Mouse (Mus musculus): ENCODE results near the gene Adamtsl3.

Adamtsl3 gene

DNA sequence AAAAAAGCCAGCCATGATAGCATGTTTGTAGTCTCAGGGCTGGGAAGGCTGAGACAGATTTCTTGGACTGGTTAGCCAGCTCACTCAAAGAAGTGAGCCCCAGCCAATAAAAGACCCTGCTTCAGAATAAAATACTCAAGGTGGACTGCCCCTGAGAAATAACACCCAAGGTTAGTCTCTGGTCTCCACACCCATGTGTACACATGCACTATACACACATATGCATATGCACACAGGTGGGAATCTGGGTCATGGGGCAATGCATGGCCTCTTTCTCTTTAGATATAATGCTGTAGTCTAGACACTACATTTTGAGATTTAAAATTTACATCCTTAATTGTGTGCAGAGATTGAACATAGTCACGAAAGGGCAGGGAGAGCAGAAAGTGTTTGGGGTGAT lies 88.8 kb downstream of the Adamtsl3 start:
- DNase-seq, result no peak

DNA sequence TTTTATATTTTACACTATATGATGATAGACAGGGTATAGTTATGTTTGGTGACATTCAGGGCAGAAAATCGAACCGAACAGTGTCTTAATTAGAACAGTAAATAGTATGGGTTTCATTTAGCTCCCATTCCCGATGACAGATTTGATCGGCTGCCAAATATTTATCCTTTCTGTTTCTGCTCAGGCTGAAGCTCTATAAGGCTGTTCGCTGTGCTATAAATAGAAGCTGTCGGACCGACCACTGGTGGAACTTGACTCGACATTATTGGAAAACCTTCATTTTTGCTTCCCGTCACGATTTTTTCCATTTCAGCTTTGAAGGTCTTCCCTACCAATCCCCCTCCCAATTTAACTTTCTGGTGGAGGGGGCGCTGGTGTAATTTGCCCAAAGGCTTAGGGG lies 89.9 kb downstream of the Adamtsl3 start:
- no peak for DNase-seq

DNA sequence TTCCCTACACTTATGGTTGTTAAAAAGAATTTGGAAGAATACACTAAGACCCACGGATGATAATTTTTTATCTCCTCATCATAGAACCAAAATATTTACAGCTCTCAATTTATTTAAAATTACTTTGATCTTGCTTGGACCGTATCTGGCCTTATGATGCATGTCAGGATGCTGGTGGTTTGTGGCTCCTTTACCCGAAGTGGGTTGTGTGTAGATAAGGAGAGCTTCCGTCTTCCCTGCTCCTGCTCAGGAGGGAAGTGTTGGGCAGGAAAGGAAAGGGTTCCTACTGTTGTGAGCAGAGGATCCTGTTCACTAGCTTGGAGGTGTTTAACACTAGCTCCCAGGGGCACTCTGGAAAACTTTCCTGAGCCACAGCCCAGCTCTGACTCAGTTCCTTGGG lies 94.0 kb downstream of the Adamtsl3 start:
- no peak for DNase-seq

DNA sequence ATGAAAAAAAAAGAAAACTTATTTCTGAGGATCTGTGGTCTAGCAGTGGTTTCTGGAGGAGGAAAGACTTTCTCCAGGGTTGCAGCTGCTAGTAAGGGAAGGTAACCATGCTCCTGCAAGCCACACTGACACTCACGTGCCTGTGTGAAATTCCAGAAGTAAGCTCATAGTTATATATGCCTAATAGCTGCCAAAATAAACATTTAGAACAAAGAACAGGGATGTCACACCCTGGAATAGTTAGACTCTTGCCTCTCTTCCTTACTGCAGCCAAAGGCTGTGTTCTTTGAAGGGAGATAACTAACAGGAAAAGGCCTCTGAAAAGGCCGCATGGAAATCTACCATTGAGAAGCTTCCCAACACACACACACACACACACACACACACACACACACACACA lies 96.1 kb downstream of the Adamtsl3 start:
- no peak for DNase-seq

DNA sequence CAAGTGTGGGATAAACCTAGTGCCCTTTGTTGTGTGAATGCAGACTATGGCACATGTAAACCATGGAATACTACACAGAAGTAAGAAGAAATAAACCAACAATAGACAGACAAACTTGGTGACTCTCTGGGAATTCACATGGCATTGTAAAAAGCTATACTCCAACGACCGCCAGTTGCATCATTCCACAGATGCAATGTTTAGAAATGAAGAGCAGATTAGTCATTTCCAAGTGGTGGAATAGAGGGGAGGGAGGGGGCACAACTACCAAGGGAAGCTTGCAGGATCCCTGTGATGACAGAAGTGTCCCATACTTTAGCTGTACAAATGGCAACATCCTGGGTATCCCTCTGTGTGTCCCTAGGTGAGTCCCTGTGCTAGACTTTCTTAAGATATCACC lies 97.7 kb downstream of the Adamtsl3 start:
- no peak for DNase-seq

DNA sequence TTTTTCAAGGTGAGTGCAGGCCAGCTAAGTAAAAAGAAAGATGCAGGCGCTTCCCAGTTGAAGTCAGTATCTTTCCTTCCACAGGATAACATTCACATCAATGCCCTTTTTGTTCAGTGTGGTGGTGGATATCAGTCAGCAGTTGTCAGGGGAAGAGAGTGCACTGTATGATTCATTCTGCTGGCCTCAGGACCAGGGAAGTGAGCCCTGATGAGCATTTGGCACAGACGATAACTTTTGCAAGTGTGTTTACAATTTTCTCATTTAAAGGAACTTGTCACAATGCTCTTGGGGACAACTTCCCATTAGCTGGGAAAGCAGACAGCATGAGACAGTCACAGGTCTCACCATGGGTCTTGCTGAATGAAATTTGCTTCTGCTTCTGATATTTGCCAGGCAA lies 122.9 kb downstream of the Adamtsl3 start:
- no peak for DNase-seq

DNA sequence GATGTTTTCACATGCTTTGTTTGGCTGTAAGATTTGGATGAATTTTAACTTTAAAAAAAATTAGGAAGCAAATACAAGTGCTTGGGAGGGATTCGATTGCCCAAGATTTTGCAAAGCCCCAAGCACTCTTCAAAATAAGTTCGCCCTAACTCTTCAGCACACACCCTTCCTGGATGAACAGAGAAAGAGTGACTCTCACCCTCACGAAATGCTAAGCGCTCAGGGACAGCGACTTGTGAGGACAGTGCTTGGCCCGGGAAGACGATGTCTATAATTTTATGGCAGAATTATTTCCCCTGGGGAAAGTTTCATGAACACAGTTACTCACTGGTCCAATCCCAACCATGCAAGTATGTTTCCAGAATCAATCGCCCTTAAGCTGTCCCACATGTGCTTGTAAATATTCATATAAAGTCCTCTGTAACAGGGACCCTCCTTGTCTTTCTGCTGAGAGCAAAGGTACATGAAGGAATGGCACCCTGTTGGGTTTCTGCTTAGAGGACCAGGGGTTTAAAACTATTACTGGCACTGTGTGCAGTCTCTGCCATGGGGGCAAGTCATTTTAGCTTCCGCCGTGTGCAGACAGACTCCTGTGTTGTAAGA lies 127.5 kb downstream of the Adamtsl3 start:
- no peak for DNase-seq

DNA sequence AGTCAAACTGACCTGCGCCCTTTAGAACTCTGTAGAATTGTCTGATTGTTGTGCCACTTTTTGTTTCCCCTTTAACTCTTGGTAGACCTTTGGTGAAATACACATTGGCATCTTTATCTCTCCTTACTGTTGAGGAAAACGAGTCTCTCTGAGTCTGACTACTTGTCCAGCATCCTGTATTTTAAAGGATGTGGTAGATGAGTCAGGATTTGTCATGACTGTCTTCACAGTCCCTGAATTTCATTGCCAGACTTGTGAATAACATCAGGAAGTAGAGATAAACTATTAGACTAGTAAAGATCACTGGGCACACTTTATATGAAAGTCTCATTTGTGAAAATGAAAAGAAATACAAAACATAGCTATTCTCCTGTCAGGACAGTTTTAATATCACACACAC lies 128.9 kb downstream of the Adamtsl3 start:
- DNase-seq, result no peak

DNA sequence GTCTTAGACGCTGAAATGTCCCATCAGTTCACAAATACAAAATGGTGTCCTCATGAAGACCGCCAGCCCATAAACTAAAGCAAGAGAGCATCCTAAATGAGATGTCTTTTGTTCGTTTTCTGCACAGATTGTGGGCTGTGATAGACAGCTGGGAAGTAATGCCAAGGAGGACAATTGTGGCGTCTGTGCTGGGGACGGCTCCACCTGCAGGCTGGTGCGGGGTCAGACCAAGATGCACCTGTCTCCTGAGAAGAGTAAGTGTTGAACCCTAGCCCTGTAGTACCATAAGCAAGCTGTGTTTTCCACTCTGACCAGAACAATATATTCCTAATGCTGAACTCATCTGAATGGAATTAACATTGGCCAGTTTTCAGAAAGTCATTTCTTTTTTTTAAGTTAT lies 129.9 kb downstream of the Adamtsl3 start:
- DNase-seq, result no peak

DNA sequence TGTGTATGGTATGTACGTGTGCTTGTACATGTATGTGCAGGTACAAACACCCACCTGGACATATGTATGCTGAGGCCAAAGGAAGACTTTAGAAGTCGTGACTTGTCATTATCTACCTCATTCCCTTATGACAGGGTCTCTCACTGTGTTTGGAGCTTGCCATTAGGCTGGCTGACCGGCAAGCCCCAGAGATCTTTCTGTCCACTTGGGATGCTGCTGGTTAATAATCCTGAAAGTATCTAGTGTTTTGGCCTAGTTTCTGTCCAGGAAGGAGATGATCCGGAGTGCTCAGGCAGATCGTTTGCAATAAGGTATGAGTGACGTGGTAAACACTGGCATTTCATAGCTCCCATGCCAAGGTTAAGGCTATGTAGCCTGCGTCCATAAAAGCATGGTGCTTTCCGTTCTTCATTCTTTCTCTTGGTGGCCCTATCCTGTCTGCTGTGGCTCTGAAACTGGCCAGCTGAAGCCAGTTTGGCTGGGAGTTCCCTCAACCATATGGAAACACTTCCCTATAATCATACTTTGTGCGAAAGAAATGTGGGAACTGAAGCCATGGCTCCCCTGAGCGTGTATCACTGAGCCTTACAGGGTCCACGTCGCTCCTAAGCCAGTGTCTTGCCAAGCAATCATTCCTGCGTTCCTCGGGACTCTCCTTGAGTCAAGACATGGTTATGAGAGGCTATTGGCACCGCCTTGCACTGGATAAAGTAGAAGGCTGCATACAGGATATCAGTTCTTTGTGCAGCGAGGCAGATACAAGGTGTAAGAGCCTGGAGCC lies 141.1 kb downstream of the Adamtsl3 start:
- no peak for DNase-seq

DNA sequence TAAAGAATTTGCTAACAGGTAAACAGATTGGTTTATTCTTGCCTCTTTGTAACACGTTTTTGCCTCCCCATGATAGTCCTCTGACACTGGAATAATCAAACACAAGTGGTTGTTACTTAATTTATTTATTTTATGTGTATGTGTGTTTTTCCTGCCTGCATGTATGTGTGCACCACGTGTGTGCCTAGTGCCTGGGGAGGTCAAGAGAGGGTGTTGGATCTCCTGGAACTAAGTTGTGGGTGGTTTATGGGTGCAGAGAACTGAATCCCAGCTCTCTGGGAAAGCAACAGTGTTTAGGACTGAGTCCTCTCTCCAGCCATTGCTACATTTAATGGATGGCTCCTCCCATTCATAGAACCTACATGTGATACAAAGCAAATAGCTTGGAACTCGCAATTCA lies 143.0 kb downstream of the Adamtsl3 start:
- DNase-seq, result no peak

DNA sequence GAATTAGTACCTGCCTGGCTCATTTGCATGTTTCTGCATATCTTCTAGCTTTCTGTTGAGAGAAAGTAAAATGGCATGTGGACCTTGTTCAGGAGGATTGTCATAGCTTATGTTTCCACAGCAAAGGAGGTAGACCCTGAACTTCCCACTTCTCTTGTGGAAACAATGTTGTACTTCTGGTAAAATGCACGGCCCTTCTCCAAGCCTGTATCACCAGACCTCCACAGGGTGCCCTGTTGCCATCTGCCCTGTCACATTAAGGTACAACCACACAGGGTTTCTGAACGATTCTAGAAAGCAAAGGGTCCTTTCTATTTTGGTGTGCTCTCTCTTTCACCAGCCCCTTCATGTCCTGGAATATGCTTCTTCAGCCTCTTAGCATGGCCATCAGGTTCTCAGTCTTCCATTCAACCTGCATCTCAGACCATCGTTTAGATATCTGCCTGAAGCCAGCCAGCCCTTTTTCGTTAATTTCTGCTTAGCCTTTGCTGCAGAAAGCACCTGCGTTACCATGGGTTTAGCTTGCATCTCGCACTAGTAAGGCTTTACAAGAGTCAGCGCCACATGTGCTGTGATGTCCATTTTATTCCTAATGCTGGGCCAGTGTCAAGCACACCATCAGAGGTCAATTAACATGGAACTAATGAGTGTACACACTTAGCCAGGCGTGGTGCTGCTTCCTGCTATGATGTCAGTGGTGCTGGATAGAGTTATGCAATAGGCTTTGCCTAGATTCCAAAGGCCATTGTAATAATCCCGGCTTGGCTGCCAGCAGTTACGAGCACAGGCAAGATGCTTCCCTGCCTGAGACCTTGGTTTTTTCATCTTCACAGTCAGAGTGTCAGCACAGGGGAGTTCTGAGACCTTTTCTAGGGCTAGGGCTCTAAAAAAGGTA lies 143.6 kb downstream of the Adamtsl3 start:
- DNase-seq, result no peak

DNA sequence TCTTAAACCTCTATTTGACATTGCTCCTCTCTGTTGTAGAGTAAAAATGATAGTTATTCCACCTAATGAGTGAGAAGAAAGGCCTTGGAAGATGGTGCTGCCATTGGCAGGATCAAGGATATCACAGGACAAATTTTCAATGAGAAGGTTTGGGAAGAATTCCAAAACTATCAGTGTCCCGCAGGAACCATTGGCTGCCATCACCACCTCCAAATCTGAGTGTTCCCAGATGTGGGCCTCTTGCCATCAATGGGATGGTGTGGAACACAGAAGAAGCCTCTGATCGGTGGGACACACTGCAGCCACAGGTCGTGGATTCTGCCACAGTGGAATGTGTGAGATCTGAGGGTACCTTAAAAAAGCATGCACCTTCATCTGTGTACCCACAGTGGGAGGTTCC lies 147.9 kb downstream of the Adamtsl3 start:
- DNase-seq, result no peak

DNA sequence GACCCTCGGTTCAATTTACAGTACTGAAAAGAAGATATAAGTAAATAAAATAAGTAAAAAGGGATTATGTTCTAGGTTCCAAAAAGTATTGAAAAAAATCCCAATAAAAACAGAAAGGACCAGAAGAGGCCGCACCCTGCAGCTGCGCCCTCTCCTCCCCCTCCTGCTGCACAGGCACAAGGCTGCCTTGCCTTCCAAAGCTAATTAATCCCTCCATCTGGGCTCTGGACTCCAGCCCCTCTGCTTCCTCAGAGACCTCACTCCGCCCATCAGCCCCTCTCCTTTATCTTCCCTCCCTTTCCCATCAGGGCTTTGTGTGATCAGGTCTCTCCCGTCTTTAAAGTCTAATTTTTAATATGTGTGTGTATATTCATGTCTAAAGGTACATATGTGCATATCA lies 149.3 kb downstream of the Adamtsl3 start:
- peak; percentile 5 for DNase-seq

DNA sequence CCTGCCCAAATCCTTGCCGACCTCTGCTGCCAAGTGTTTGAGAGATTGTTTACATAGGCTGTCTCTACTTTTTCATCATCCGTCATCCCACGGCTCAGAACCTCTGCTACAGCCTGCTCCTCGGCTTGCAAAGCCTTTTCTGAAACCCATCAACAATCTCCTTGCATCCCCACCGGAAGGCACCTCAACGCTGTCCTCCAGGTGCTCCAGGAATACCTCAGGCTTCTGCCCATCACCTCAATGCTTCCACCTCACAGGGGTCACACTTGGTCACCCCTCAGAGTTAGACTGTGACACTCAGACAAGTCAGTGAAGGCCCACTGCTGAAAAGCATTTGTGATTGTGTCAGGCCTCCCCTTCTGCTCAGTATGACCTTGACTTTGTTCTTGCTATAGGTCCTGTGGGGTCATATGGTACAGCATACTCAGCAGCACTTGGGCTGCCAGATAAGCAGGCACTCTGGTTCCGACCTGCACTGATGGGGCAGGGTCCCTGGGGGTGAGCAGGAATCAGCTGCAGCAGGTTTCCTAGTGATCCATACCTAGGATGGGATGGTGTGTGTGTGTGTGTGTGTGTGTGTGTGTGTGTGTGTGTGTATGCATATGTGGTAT lies 150.0 kb downstream of the Adamtsl3 start:
- no peak for DNase-seq

DNA sequence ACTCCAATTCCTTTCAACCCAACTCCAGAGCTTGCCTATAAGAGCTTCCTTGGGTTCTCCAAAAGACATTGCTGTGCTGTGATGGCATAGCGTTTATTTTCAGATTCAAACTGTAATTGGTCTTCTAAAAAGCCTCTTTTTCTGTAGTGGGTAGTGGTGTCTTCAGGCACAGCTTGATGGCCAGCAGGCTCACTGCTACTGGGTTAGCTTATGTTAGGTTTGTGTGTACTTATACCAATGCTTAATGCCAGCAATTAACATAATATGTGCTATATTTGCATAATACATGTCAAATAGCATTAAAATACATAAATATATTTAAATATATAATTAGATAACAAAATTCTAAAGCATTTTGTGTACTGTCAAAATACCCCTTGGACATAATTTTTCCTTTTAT lies 155.5 kb downstream of the Adamtsl3 start:
- no peak for DNase-seq

DNA sequence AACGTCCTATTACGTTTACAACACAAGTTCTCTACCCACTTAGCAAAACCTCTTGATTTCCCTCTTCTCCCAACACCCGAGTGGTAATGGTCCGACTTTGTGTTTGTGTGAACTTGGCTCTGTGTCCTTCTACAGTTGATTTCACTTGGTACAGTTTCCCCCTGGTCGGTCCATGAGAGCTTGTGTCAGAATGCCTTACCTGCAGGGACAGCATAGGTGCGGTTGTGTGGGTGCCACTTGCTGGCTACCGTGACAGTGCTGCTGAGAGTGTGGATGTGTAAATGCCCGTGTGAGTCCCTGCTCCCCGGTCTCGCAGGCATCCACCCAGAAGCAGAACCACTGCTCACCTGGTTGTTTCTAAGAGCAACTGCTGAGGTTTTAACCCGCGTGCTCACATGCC lies 157.4 kb downstream of the Adamtsl3 start:
- DNase-seq, result no peak

DNA sequence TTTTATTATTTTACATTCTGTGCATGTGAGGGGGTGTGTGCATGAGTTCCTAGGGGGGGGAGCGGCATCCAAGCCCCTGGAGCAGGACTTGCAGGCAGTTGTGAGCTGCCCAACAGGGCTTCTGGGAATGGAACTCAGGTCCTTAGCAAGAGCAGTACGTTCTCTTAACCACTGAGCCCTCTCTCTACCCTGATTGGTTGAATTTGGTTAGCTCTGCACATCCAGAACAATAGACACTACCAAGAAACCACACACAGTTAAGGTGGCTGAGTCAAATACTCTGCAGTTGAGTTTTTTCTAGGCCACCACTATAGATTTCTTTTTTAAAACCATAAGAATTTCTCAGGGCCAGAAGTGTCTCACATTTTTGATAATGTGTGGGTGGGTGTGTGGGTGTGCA lies 158.7 kb downstream of the Adamtsl3 start:
- DNase-seq, result no peak

DNA sequence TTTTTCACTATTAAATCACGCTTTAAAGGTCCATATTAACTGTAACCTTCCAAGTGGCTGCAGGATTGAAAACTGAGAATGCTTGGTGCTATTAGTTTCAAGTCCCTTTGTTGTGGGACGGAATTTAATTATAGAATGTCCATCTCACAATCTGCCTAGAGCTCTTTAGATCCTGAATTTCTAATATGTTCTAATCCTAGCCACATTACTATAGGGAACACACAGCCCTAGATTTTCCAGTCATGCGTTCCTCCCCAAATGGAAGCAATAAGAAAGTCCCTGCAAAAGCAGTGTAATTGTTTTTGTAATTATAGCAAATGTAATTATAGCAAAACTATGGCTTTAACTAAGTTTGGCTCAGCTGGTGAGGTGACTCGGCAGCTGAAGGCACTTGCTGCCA lies 161.6 kb downstream of the Adamtsl3 start:
- DNase-seq, result no peak

DNA sequence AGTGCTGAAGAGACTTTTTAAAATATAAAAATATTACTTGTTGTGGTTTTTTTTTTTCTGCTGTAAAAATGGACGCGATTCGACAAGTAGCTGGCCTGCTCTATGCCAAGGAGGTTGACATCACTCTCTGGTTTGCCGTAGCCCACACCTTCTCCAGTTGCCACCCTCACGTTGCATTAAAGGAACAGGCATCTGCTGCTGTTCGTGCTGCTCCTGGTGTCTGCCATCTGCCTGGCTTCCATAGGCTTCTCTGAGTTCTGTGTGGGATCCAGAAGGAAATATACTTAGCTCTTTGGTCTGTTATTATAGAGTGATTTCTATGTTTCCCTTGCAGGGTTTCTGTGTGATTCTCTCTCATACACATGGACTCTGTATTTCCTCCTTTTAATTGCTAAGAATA lies 165.8 kb downstream of the Adamtsl3 start:
- no peak for DNase-seq

DNA sequence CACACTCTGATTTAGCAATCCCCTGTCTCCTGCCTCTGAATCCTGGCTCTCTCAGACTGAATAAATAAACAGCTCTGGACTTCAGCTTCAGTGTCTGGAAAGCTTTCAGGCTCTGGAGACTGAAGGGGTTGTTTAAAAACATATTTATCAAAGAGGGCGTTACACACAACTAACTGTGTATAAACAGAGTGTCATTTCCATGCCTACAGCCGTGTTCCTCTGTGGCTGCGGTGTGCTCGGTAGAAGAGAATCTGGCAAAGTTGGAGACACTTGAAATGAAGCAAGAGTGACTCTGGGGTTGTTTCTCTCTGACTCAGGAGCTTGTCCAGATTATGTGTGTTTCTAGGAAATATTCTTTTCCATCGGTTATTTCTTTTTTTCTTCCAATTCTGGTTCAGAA lies 167.0 kb downstream of the Adamtsl3 start:
- no peak for DNase-seq

DNA sequence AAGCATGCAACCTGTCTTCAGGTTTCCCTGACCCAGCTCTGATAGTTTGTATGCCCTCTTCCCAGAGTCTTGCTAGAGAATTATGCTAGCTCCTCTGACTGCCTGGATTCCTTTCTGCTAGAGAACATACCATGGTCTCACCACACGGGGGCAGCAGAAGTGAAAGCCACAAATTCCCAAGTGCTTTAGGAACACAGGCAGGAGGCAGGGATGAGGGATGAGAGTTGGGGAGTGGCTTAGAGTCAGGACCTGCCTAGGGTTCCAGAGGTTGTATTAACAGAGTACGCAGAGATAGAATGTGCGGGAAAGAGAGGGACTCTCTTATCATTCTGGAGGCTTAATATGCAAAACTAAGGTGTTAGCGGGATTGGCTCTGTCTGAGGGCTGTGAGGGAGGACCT lies 168.6 kb downstream of the Adamtsl3 start:
- peak; percentile 47 for DNase-seq

DNA sequence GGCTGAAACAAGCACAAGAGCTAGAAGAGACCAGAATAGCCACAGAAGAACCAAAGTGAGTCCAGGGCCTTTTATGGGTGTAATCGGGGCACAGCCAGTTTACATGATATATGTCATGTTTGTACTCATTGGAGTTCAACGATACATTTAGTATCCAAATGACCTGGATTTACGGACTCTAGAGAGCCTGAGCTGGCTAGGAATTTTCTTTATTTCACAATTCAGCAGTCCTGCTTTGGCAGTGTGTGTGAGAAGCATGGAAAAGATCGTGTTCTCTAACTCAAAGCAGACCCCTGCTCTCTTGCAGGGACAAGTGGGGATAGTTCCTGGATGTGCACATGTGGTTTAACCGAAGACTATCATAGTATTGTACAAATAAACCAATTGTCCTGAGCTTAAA lies 195.1 kb downstream of the Adamtsl3 start:
- DNase-seq, result no peak

Data from liver (tissue).